Mouse (Mus musculus): ENCODE results near the gene Prss53. TPM values are rescaled to one million over a fixed set of nuclear protein-coding genes. Genes with fewer than 3 reads are reported as not detected.

Gene Prss53
- total and polyA plus RNA-seq, 3 experiments: 0.15 to 0.77 TPM; not detected in 1

DNA sequence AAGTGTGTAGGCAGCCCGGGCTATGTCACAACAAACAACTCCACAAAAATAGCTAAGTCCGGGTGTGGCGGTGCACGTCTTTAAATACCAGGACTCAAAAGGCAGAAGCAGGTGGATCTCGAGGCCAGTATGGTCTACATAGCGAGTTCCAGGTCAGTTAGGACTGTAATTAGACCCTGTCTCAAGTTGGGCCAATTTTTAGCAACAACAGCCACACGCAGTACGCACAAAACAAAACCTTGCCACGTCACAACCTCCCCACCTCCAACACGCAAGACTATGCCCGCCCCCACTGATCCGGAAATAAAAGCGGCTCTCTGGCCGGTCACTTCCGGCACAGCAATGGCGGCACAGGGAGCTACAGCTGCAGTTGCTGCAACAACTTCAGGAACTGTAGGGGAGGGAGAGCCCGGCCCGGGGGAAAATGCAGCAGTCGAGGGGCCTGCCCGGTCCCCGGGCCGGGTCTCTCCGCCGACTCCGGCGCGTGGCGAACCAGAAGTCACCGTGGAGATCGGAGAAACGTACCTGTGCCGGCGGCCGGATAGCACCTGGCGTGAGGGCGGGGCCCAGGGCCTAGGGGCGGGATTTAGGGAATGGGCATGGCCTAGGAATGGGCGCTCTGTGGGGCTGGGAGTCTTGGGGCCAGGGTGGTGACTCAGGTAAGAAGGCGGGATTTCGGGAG, 21.6 kb upstream of the Prss53 start, which contains the start of gene Kat8:
Kat8 (plus strand) TSS at position 327 of the 682 bp plus-strand sequence.
- Histone ChIP-seq H3K79me2 (ENCODE audit: control insufficient read depth, insufficient read depth, low read length, poor library complexity) (peaks cover 5% of the 10 kb centered on the region), H3K9me3 (replicated peaks; ENCODE audit: insufficient read depth, low read length) (no peaks in the 10 kb centered on the region), H3K27me3 (ENCODE audit: control insufficient read depth in 1 of 2, insufficient read depth in 2 of 2, low read length in 2 of 2) (no peaks in the 10 kb centered on the region), H3K4me3 (ENCODE audit: control insufficient read depth in 1 of 2, insufficient read depth in 1 of 2, low read depth in 2 of 2, low read length in 2 of 2) (peak within 1 kb of the TSS; percentile 83 to 93), H3K27ac (ENCODE audit: control insufficient read depth, low read depth, low read length) (peak within 1 kb of the TSS; percentile 74), H3K9ac (ENCODE audit: control insufficient read depth, low read depth, low read length, poor library complexity, severe bottlenecking) (peak within 1 kb of the TSS; percentile 80), H3K4me1 (ENCODE audit: control insufficient read depth in 1 of 2, insufficient read depth in 2 of 2, low read length in 2 of 2) (peaks cover 2 to 7% of the 10 kb centered on the region in 2 experiments; a peak in 2 of 4 replicates), H3K36me3 (ENCODE audit: control insufficient read depth in 1 of 2, insufficient read depth in 2 of 2, low read length in 2 of 2) (peaks cover 2 to 4% of the 10 kb centered on the region in 2 experiments; a peak in 3 of 4 replicates)
- TF ChIP-seq CHD2 (IDR thresholded peaks at IDR 0.05; ENCODE audit: low read length) (peak; percentile 74; the same call in 1 of the 2 replicates), USF1 (IDR thresholded peaks at IDR 0.05; ENCODE audit: low read depth, low read length) (no peak), MAFK (IDR thresholded peaks at IDR 0.05; ENCODE audit: borderline replicate concordance, low read depth, low read length) (no peak), CTCF (IDR thresholded peaks at IDR 0.05 in 2 of 3, conservative IDR thresholded peaks at IDR 0.05 in 1 of 3; ENCODE audit: control insufficient read depth in 1 of 3, insufficient read depth in 1 of 3, low read depth in 2 of 3, low read length in 3 of 3, poor library complexity in 1 of 3, severe bottlenecking in 1 of 3) (no peak), MAX (IDR thresholded peaks at IDR 0.05; ENCODE audit: low read length) (no peak), ZNF384 (IDR thresholded peaks at IDR 0.05; ENCODE audit: low read depth, low read length) (no peak), TBP (IDR thresholded peaks at IDR 0.05; ENCODE audit: low read depth, low read length) (peak; percentile 91), CHD1 (IDR thresholded peaks at IDR 0.05; ENCODE audit: low read depth, low read length) (no peak), TAL1 (IDR thresholded peaks at IDR 0.05; ENCODE audit: low read length) (no peak), MYC (IDR thresholded peaks at IDR 0.05; ENCODE audit: low read depth, low read length) (no peak), ELF1 (IDR thresholded peaks at IDR 0.05; ENCODE audit: low read depth, low read length) (peak; percentile 81), NELFE (IDR thresholded peaks at IDR 0.05; ENCODE audit: low read depth, low read length) (peak; percentile 90), ZKSCAN1 (IDR thresholded peaks at IDR 0.05; ENCODE audit: low read depth, low read length) (0 out of 2 replicates have a peak, but pooled peaks have one; percentile 36), NRF1 (IDR thresholded peaks at IDR 0.05; ENCODE audit: insufficient read depth, low read depth, low read length, poor library complexity, severe bottlenecking) (peak; percentile 57), BHLHE40 (IDR thresholded peaks at IDR 0.05; ENCODE audit: borderline replicate concordance, low read depth, low read length) (no peak), MXI1 (IDR thresholded peaks at IDR 0.05; ENCODE audit: low read depth, low read length) (peak; percentile 81), SIN3A (IDR thresholded peaks at IDR 0.05; ENCODE audit: low read length) (peak; percentile 66), UBTF (IDR thresholded peaks at IDR 0.05; ENCODE audit: borderline replicate concordance, insufficient read depth, low read depth, low read length) (no peak), ZC3H11A (IDR thresholded peaks at IDR 0.05; ENCODE audit: low read depth, low read length) (no peak), KAT2A (conservative IDR thresholded peaks at IDR 0.05; ENCODE audit: low read depth, low read length) (peak; percentile 82; the same call in 1 of the 2 replicates), E2F4 (IDR thresholded peaks at IDR 0.05; ENCODE audit: borderline replicate concordance, low read depth, low read length) (no peak), ZMIZ1 (IDR thresholded peaks at IDR 0.05; ENCODE audit: low read depth, low read length) (peak; percentile 81; the same call in 1 of the 2 replicates), MYB (IDR thresholded peaks at IDR 0.05; ENCODE audit: low read depth, low read length) (no peak), HCFC1 (IDR thresholded peaks at IDR 0.05; ENCODE audit: low read depth, low read length) (peak; percentile 97), MAZ (IDR thresholded peaks at IDR 0.05; ENCODE audit: low read depth, low read length) (peak; percentile 85), ETS1 (IDR thresholded peaks at IDR 0.05; ENCODE audit: low read depth, low read length) (0 out of 2 replicates have a peak, but pooled peaks have one; percentile 29), TCF12 (IDR thresholded peaks at IDR 0.05; ENCODE audit: low read depth, low read length) (peak; percentile 66), EP300 (IDR thresholded peaks at IDR 0.05; ENCODE audit: low read depth in 1 of 2, low read length in 2 of 2) (peak in 1 of 2 experiments; percentile 23; a peak in 1 of 4 replicates), POLR2A (IDR thresholded peaks at IDR 0.05; ENCODE audit: control insufficient read depth in 1 of 2, insufficient read depth in 1 of 2, low read depth in 1 of 2, low read length in 2 of 2, poor library complexity in 1 of 2) (peak; percentile 62 to 92; a peak in 3 of 4 replicates), POLR2AphosphoS2 (IDR thresholded peaks at IDR 0.05; ENCODE audit: low read length) (peak; percentile 97), POLR2AphosphoS5 (IDR thresholded peaks at IDR 0.05; ENCODE audit: borderline replicate concordance, low read depth, low read length) (no peak), JUND (IDR thresholded peaks at IDR 0.05; ENCODE audit: low read depth, low read length) (no peak), SMC3 (IDR thresholded peaks at IDR 0.05; ENCODE audit: low read depth, low read length) (no peak)
- peak; percentile 95 for DNase-seq (ENCODE audit: low read depth, low spot score)

Measured in MEL (cell line).